ENCODE assay signal across 7 mouse cellular contexts in the genomic region with DNA sequence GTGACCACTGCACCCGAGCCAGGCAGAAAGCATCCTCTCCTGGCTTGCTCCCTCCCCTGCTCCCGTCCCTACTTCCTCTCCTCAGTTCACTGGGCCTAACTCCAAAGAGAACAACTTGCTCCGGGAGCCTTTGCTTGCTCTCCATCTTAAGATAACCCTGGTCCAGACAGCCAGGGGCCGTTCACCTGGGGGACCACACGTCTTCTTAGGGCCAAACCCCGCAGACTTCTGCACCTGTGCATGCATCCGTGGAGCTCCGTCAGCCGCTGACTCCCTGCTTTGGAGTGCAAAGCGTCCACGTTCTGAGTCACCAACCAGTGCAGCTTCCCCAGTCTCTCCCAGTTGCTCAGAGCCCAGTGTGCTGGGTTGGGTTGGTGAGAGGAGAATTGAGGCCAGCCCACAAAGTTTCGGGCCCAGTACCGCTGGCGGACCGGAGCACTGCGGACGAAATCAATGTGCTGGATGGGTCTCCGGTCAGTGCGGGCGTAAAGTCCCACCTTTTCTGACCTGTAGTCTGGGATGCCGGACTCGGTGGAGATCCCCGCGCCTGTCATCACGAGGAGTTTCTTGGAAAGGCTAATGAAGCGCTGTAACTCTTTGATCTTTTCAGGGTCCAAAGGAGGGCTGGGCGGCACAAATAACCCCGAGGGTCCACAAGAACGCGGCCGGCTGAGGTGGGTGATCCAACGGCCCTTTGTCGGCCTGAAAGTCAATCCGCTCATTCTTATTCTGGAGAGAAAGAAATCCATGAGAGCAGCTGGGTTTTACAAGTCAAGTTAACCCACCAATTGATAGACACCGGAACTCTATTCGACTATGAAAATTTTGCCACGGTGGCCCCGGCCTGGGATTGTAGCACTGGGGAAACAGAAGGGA. TPM values are rescaled to one million over a fixed set of nuclear protein-coding genes. Genes with fewer than 3 reads are reported as not detected.
DNase-seq lines count a peak whose midpoint lies in the region; ATAC-seq and TF ChIP-seq lines count a peak whose summit lies in the region.

No protein-coding gene starts in this region.

- WGBS in kidney, embryonic 16.5 days, result 25% methylated on average over 38 of the region's 38 CpGs
- 38% methylated on average over 38 of the region's 38 CpGs for WGBS in embryonic facial prominence, embryonic 15.5 days
- WGBS in hindbrain, embryonic 16.5 days, result 27% methylated on average over 38 of the region's 38 CpGs
- WGBS in neural tube, embryonic 13.5 days, result 19% methylated on average over 38 of the region's 38 CpGs
- 92% methylated on average over 38 of the region's 38 CpGs for WGBS in thymus, adult 2 months

- no peak for ATAC-seq in kidney, embryonic 16.5 days (ENCODE audit: low FRiP score, low TSS enrichment)
- ATAC-seq in embryonic facial prominence, embryonic 15.5 days (ENCODE audit: insufficient number of reproducible peaks, low FRiP score, low TSS enrichment, low read depth), result no peak
- no peak for ATAC-seq in hindbrain, embryonic 16.5 days
- no peak for ATAC-seq in neural tube, embryonic 13.5 days (ENCODE audit: low read depth)

- peaks cover 2% of the 10 kb centered on the region; the same call in 1 of the 2 replicates for H3K36me3 ChIP-seq in kidney, embryonic 16.5 days (ENCODE audit: insufficient read depth, low read length)
- H3K36me3 ChIP-seq in embryonic facial prominence, embryonic 15.5 days, result peaks cover 9% of the 10 kb centered on the region
- H3K36me3 ChIP-seq in hindbrain, embryonic 16.5 days (ENCODE audit: control insufficient read depth, insufficient read depth, low read length), result no peaks in the 10 kb centered on the region
- H3K36me3 ChIP-seq in neural tube, embryonic 13.5 days, result peaks cover 10% of the 10 kb centered on the region
- H3K36me3 ChIP-seq in thymus, adult 2 months (ENCODE audit: control insufficient read depth, insufficient read depth, low read length), result no peaks in the 10 kb centered on the region

- no peak for DNase-seq in kidney, adult 11 months
- DNase-seq in frontal cortex, postnatal 36 days (ENCODE audit: low spot score in 2 of 2), result no peak
- DNase-seq in thymus, adult 2 months, result no peak

- H3K27ac ChIP-seq in kidney, embryonic 16.5 days (ENCODE audit: low read length), result no peak overlapping the region
- no peak overlapping the region for H3K27ac ChIP-seq in embryonic facial prominence, embryonic 15.5 days (replicated peaks)
- no peak overlapping the region for H3K27ac ChIP-seq in hindbrain, embryonic 16.5 days (ENCODE audit: low read depth, low read length)
- no peak overlapping the region for H3K27ac ChIP-seq in neural tube, embryonic 13.5 days (replicated peaks)
- no peak overlapping the region for H3K27ac ChIP-seq in thymus, adult 2 months (ENCODE audit: control insufficient read depth, insufficient read depth, low read length)

- peaks cover 30% of the 10 kb centered on the region for H3K4me1 ChIP-seq in kidney, embryonic 16.5 days (ENCODE audit: insufficient read depth, low read length)
- peaks cover 21% of the 10 kb centered on the region for H3K4me1 ChIP-seq in embryonic facial prominence, embryonic 15.5 days
- peaks cover 18% of the 10 kb centered on the region for H3K4me1 ChIP-seq in hindbrain, embryonic 16.5 days (ENCODE audit: control insufficient read depth, insufficient read depth, low read depth, low read length)
- peaks cover 32% of the 10 kb centered on the region for H3K4me1 ChIP-seq in neural tube, embryonic 13.5 days (replicated peaks)
- H3K4me1 ChIP-seq in thymus, adult 2 months (replicated peaks; ENCODE audit: control insufficient read depth, insufficient read depth, low read length), result peaks cover 4% of the 10 kb centered on the region

- H3K27me3 ChIP-seq in kidney, embryonic 16.5 days (ENCODE audit: insufficient read depth, low read length), result no peaks in the 10 kb centered on the region
- no peaks in the 10 kb centered on the region; the same call in none of the 2 replicates for H3K27me3 ChIP-seq in embryonic facial prominence, embryonic 15.5 days
- H3K27me3 ChIP-seq in hindbrain, embryonic 16.5 days (replicated peaks; ENCODE audit: control insufficient read depth, insufficient read depth, low read length), result no peaks in the 10 kb centered on the region
- H3K27me3 ChIP-seq in neural tube, embryonic 13.5 days, result peaks cover 12% of the 10 kb centered on the region
- no peaks in the 10 kb centered on the region for H3K27me3 ChIP-seq in thymus, adult 2 months (ENCODE audit: control insufficient read depth, insufficient read depth, low read length)

- no peak for TF ChIP-seq POLR2A in thymus, adult 2 months (IDR thresholded peaks at IDR 0.05; ENCODE audit: control insufficient read depth, extremely low read depth, insufficient read depth, low read length, poor library complexity)

- no peaks in the 10 kb centered on the region for H3K9me3 ChIP-seq in kidney, embryonic 16.5 days (ENCODE audit: low read length)
- H3K9me3 ChIP-seq in embryonic facial prominence, embryonic 15.5 days (replicated peaks), result no peaks in the 10 kb centered on the region
- H3K9me3 ChIP-seq in hindbrain, embryonic 16.5 days (ENCODE audit: control insufficient read depth, low read length), result no peaks in the 10 kb centered on the region
- no peaks in the 10 kb centered on the region for H3K9me3 ChIP-seq in neural tube, embryonic 13.5 days

- no peak for TF ChIP-seq CTCF in thymus, adult 2 months (IDR thresholded peaks at IDR 0.05; ENCODE audit: borderline replicate concordance, control insufficient read depth, extremely low read depth, insufficient read depth, low read length, poor library complexity)

- H3K9ac ChIP-seq in kidney, embryonic 16.5 days (replicated peaks; ENCODE audit: low read length), result peak overlapping the region; percentile 37
- no peak overlapping the region for H3K9ac ChIP-seq in embryonic facial prominence, embryonic 15.5 days
- peak overlapping the region; percentile 2; the same call in 1 of the 2 replicates for H3K9ac ChIP-seq in hindbrain, embryonic 16.5 days (ENCODE audit: low read depth, low read length)
- H3K9ac ChIP-seq in neural tube, embryonic 13.5 days, result peak overlapping the region; percentile 46

- H3K4me3 ChIP-seq in kidney, embryonic 16.5 days (ENCODE audit: low read length), result peak overlapping the region; percentile 19
- H3K4me3 ChIP-seq in embryonic facial prominence, embryonic 15.5 days (replicated peaks), result peak overlapping the region; percentile 5; the same call in 1 of the 2 replicates
- H3K4me3 ChIP-seq in hindbrain, embryonic 16.5 days (ENCODE audit: low read length), result peak overlapping the region; percentile 13; the same call in 1 of the 2 replicates
- peak overlapping the region; percentile 13 for H3K4me3 ChIP-seq in neural tube, embryonic 13.5 days
- H3K4me3 ChIP-seq in thymus, adult 2 months (ENCODE audit: control insufficient read depth, insufficient read depth, low read length), result no peak overlapping the region

- H3K4me2 ChIP-seq in kidney, embryonic 16.5 days (replicated peaks; ENCODE audit: low read depth, low read length), result peak overlapping the region; percentile 44
- peak overlapping the region; percentile 15; the same call in 1 of the 2 replicates for H3K4me2 ChIP-seq in embryonic facial prominence, embryonic 15.5 days (replicated peaks)
- peak overlapping the region; percentile 27 for H3K4me2 ChIP-seq in hindbrain, embryonic 16.5 days (ENCODE audit: low read length)
- H3K4me2 ChIP-seq in neural tube, embryonic 13.5 days, result peak overlapping the region; percentile 59

RNA-seq across cellular contexts. Expression of gene Sirt4, which starts 1.9 kb away (rescaled TPM):
- polyA plus RNA-seq in kidney, embryonic 16.5 days (2015; fragmentation: Nextera tagmentation; extraction: Ambion mirVana), result 27.3 and 27.5 TPM in 2 replicates
- polyA plus RNA-seq in embryonic facial prominence, embryonic 15.5 days (2015; fragmentation: Nextera tagmentation; extraction: Ambion mirVana), result 29.2 and 32.8 TPM in 2 replicates
- 24.8 and 26.8 TPM in 2 replicates for polyA plus RNA-seq in hindbrain, embryonic 16.5 days (2015; fragmentation: Nextera tagmentation; extraction: Ambion mirVana)
- polyA plus RNA-seq in neural tube, embryonic 13.5 days (2015; fragmentation: Nextera tagmentation; extraction: Ambion mirVana), result 26.8 and 33.0 TPM in 2 replicates
- polyA plus RNA-seq in thymus, adult 2 months (2012; rRNA removed), result 47.2 and 48.6 TPM in 2 replicates

RNA-seq across cellular contexts. Expression of gene Pla2g1b, which starts 16.6 kb away (rescaled TPM):
- 0.94 and 2.1 TPM in 2 replicates for polyA plus RNA-seq in kidney, embryonic 16.5 days (2015; fragmentation: Nextera tagmentation; extraction: Ambion mirVana)
- not detected in 2 replicates for polyA plus RNA-seq in embryonic facial prominence, embryonic 15.5 days (2015; fragmentation: Nextera tagmentation; extraction: Ambion mirVana)
- not detected in 2 replicates for polyA plus RNA-seq in hindbrain, embryonic 16.5 days (2015; fragmentation: Nextera tagmentation; extraction: Ambion mirVana)
- 0.95 TPM in 1 of 2 replicates, not detected in the other for polyA plus RNA-seq in neural tube, embryonic 13.5 days (2015; fragmentation: Nextera tagmentation; extraction: Ambion mirVana)
- 1.2 and 1.8 TPM in 2 replicates for polyA plus RNA-seq in thymus, adult 2 months (2012; rRNA removed)

RNA-seq across cellular contexts. Expression of gene Pxn, which starts 23.8 kb away (rescaled TPM):
- polyA plus RNA-seq in kidney, embryonic 16.5 days (2015; fragmentation: Nextera tagmentation; extraction: Ambion mirVana), result 60.5 and 67.2 TPM in 2 replicates
- polyA plus RNA-seq in embryonic facial prominence, embryonic 15.5 days (2015; fragmentation: Nextera tagmentation; extraction: Ambion mirVana), result 51.5 and 52.8 TPM in 2 replicates
- 19.1 and 23.9 TPM in 2 replicates for polyA plus RNA-seq in hindbrain, embryonic 16.5 days (2015; fragmentation: Nextera tagmentation; extraction: Ambion mirVana)
- 26.5 and 26.6 TPM in 2 replicates for polyA plus RNA-seq in neural tube, embryonic 13.5 days (2015; fragmentation: Nextera tagmentation; extraction: Ambion mirVana)
- 161 and 172 TPM in 2 replicates for polyA plus RNA-seq in thymus, adult 2 months (2012; rRNA removed)

RNA-seq across cellular contexts. Expression of gene Msi1, which starts 53.2 kb away (rescaled TPM):
- polyA plus RNA-seq in kidney, embryonic 16.5 days (2015; fragmentation: Nextera tagmentation; extraction: Ambion mirVana), result 12.1 and 14.1 TPM in 2 replicates
- polyA plus RNA-seq in embryonic facial prominence, embryonic 15.5 days (2015; fragmentation: Nextera tagmentation; extraction: Ambion mirVana), result 14.1 and 19.1 TPM in 2 replicates
- 23.0 and 44.5 TPM in 2 replicates for polyA plus RNA-seq in hindbrain, embryonic 16.5 days (2015; fragmentation: Nextera tagmentation; extraction: Ambion mirVana)
- polyA plus RNA-seq in neural tube, embryonic 13.5 days (2015; fragmentation: Nextera tagmentation; extraction: Ambion mirVana), result 66.5 and 66.7 TPM in 2 replicates
- 6.1 and 6.6 TPM in 2 replicates for polyA plus RNA-seq in thymus, adult 2 months (2012; rRNA removed)
